Mouse (Mus musculus): ENCODE measurements around the gene Amdhd2.

Gene Amdhd2

DNA sequence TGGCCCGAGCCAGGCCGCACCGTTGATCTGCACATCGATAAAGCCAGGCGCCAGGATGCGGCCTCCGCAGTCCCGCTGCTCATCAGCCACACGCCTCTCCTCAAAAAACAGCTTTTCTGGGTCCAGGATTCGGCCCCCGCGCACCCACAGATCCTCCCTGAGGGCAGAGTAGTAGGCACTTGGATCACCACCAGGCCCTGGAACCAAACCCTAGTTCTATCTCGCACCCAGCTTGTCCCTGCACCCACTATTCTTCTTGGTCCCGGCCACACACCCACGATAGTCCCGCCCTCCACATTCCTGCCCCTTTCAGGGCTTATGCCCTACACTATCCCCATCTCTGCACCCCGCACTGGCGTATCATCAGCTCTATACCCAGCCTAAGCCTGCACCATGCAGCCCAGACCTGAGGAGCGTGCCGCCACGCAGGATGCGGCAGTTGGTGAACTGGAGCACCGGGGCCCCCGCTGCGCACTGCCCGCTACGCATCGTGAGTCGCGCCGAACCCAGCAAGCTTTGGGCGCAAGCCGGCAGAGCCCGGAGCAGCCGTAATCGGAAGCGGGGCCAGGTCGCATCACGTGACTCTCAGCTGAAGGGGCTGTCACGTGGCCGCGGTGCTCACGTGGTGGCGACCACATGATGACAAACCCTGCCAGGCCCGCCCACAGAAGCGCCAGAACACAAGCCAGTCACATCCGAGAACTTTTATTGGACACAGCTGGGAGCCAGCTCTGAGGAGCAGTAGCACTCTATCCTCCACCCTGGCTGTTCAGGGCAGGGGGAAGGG lies at the start of gene Amdhd2:
TSS of gene Amdhd2 (minus strand) at position 591 of the 787 bp plus-strand sequence.
- DNase-seq (ENCODE audit: low read depth, low spot score), result peak; percentile 98

GRCm38 (mm10) chr17:24213186-24213585 lies 49.6 kb upstream of the Amdhd2 start:
- DNase-seq (ENCODE audit: low read depth, low spot score), result no peak

DNA sequence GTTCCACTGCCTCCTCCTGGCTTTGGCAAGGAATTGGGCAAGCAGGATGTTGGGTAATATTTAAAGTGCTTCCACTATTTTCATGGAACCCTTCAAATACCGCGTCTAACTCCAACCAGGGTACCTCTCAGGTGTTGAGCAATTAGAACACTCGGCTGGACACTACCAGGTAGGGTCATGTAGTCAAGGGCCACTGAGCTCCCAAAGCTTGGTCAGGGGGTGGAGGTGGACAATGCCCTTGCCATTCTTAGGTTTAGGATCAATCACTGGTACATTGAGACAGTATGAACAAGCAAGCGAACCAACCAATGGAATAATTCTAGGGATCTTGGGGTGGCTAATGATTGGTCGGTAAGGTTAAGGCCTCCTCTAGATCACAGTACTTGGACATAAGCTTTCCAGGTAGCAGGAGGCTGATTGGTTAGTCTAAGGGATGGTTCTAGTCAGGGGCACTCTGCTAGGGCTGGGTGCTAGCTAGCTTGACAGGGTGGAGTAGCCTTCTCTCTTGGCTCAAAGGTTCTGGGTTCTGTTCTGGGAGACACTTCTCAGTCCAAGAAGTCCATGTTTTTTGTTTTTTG lies 49.0 kb upstream of the Amdhd2 start:
- no peak for DNase-seq (ENCODE audit: low read depth, low spot score)

DNA sequence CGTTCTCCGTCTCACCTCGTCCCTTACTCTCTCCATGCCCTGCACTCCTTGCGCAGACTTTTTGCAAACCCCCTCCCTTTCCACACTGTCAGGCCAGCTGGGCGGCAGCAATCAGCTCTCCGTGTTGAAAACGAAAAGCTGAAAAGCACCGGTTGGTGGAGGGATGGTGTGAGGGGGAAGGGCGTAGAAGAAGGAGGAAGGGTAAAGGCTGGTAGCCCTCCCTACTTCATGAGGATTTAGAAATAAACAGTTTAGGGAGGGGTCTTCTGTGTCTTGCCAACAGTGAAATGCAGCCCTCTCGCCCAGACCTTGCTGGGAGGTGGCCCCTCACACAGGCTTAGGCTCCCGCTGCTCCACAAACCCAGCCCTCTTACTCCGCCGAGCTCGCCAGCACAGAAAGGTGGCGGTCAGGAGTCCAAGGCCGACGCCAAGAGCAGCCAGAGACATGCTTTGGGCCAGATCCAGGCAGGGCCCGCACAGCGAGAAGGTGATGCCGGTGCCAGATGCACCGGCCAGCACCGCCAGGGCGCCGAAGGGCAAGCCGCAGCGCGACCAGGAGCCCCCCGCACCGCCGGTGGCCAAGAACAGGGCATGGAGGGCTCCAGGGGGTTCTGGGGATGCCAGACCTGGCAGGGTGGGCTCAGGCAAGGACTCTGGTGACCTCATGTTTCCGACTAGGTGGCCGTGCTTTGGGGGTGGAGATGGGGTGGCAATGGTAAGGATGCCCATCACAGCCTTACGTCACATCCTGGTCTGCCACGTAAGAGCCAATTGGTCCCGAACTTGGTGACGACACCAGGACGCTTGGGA lies 48.3 kb upstream of the Amdhd2 start:
- DNase-seq (ENCODE audit: low read depth, low spot score), result no peak

- DNase-seq (ENCODE audit: low read depth, low spot score), result no peak
Measured at GRCm38 (mm10) chr17:24210591-24210990, 47.0 kb upstream of the Amdhd2 start.

GRCm38 (mm10) chr17:24209916-24210240 lies 46.3 kb upstream of the Amdhd2 start:
- DNase-seq (ENCODE audit: low read depth, low spot score), result no peak

DNA sequence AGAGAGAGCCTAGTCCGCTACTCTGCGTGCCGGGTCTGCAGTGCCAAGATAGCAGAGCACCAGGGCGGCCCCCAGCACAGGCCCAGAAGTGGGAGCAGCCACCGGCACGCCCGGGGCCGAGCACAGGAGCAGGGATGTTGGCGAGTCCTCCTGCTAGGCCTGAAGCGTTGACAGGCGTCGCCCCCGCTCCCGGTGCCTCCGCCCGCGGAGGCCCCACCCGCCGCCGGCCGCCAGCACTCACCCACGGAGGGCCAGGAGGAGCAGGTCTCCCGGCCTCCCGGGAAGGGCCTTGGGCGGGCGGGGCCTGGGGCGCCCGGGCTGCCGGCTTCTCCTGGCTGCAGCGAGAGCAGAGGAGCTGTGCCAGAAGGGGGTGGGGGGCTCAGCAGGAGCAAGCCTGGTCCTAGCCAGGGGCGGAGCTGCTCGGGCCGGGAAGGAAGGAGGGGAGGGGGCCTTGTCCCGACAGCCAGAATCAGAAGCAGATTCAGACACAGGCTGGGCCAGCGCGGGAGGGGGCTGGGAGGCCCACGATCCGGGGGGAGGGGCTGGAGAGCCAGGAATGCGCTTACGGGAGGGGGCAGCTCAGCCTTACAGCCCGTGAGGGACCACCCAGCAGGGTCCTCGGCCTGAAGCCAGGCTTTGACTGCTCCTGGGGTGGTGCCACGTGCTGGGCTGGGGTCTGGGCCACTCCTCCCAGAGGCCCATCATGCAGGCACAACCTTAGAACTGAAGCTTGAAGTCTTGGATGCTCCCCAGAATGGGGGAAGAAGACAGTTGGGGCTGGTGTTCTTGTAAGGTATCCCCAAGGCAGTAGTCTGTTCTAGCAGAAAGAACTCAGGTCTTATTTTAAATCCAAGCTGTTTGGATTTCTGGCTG lies 45.7 kb upstream of the Amdhd2 start, which contains the start of gene Ntn3:
TSS of gene Ntn3 (minus strand) at position 489 of the 873 bp plus-strand sequence.
- DNase-seq (ENCODE audit: low read depth, low spot score), result no peak

DNA sequence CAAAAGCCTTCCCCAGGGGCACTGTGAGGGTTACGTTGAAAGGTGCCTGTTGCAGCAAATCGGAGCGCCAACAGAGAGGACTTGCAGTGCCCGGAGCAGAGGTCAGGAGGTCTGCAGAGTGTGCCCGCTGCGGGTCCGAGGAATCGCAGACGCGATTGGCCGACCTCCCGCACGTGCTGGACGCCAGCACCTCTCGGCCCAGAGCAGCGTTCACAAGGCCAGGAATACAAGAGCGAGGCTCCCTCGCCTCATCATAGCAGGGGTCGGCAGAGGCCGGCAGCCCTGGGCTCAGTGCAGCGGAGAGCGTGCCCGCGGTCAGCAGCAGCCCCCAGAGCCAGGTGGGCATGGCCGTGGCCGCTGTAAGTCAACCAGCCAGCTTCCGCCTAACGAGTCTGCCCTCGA lies 45.1 kb upstream of the Amdhd2 start:
- DNase-seq (ENCODE audit: low read depth, low spot score), result no peak

GRCm38 (mm10) chr17:24207768-24208640 lies 44.4 kb upstream of the Amdhd2 start:
- no peak for DNase-seq (ENCODE audit: low read depth, low spot score)

DNA sequence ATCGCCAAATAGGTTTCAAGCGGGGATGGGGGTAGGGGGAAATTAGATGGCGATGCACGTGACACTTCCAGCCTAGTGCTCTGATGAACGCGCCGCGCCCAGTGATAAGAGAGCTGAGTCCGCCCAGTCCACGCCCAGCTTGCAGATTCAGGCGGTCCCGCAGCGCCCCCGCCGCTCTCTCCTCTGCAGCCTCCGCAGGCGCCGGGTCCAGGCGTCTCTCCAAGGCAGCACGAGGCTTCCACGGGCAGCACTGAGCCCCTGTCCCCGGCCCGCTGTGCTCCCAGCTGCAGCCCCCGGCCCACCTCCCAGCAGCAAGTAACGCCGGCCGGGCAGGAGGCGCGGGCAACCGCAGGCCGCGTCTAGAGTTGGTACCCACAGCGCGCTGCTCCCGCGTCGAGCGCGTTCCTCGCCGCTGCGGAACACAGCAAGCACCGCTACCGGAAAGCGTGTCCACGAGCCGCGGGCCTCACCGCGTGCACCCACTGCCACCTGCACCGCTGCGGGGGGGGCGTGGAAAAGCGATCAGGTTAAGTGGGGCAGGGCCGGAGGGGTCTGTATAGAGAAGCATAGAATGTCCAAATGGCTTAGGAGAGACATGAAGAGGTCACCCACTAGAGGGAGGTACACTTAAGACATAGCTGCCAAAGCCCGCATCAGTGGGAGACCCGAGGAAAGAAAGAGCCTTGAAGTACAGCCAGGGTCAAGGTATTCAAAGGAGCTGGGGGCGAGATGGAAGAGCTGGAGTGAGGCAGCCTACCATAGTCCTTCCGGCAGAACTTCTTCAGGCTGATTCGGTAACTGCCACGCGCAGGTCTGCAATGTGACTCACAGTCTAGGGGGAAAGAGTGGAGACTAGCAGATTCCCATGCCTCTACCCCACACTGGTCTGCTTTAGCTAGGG lies 43.1 kb upstream of the Amdhd2 start:
- no peak for DNase-seq (ENCODE audit: low read depth, low spot score)

DNA sequence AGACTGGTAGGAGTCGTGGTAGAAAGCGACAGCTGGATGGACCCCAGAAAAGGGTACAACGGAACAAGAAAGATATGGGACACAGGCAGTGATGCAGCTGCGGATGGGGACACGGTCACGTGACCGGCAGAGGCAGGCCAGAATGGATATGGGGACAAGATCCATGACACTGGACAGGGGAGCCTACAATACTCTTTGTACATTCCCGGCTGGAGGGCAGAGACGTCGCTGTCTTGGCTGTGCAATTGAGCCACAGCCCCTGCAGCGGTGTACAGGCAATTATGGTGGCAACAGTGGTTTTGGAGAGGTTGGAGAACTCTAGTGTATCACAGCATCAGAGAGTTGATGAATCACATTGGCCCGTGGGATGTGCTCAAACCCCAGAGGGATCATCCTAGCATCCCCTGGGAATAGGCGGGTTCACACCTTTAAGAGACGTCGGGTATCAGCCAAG lies 42.4 kb upstream of the Amdhd2 start:
- no peak for DNase-seq (ENCODE audit: low read depth, low spot score)

DNA sequence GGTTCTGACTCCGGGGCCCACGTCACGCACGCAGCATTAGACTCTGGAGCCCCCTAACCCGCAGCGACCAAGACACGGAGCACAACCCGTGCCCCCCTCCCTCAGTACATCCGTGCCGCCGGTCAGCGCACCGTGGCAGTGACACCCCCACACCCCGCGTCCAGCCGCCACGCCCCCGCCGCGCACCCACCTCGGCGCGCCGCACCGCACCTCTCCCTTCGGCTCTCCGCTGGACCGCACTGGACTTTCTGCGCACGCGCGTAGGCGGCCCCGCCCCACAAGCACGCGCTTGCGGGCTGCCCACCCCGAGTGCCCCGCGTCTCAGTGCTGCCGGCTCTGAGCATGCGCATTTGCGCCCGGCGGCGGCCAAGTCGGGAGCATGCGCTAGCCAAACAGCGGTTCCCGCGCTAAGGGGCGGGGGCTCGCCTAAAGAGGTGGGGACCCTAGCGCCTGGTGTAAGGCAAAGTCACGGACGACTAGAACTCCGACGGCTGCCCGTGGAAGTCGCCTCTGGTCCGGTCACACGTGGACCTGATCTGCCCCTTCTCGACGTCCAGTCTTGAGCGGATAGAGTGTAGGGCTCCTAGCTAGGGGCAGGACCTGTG lies 41.8 kb upstream of the Amdhd2 start, which contains the start of gene Tbc1d24:
TSS of gene Tbc1d24 (minus strand) at position 279 of the 605 bp plus-strand sequence.
- peak; percentile 93 for DNase-seq (ENCODE audit: low read depth, low spot score)

DNA sequence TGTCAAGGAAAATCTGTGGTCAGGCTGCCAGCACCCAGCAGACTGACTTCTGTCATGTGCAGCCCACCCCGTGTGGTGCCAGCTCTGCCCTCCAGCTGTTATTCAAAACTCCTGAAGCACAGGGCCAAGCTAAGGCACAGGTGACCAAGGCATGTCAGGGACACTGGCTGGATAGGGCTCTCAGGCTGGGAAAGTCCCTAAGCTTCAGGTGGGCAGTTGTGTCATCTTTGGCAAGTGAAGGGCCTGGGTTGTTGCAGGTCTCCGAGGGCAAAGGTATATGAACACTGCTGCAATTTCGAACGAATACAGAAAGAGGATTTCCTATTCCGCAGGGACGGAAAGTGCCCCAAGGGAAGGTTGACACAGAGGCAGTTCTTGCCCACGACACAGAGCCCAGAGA lies 41.3 kb upstream of the Amdhd2 start:
- DNase-seq (ENCODE audit: low read depth, low spot score), result no peak

DNA sequence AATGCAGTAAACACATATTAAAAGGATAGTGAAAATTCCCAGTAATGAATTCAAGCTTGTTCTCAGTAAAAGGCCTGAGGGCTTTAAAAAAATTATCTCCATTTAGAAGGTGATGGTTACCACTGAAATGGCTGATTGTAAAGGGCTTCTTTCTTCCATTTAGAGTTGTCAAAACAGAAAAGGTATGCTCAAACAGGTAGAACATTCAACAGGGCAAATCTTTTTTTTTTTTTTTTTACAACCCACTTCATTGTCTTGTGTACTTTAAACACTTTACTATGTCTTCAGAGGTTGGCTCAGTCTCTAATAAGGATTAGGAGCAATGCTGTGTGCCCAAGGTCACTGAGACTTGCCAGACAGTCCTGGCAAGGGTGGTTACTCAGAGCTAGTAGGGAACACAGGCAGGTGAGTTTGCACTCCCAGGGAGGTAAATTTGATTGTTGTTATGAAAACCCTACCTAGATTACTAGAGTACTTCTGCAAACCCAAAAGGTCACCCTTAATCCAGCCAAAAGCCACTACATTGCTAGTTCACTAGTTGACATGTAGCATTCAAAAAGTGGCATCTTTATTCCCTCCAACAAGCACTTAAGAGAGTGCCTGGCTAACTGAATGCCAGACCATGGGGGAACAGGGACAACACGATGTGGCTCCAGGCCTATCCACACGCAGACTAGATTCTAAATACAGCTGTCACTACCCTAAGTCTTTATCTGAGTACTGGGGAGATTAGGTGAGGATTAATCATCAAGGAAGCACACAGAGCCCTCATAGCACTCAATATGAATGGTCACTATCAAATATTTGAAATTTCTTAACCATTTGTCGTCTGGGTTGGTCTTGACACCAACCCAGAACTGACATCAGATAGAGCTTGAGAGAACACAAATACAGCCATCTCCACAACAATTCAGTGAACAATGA lies 40.3 kb upstream of the Amdhd2 start:
- no peak for DNase-seq (ENCODE audit: low read depth, low spot score)

GRCm38 (mm10) chr17:24203068-24203467 lies 39.5 kb upstream of the Amdhd2 start:
- DNase-seq (ENCODE audit: low read depth, low spot score), result no peak

DNA sequence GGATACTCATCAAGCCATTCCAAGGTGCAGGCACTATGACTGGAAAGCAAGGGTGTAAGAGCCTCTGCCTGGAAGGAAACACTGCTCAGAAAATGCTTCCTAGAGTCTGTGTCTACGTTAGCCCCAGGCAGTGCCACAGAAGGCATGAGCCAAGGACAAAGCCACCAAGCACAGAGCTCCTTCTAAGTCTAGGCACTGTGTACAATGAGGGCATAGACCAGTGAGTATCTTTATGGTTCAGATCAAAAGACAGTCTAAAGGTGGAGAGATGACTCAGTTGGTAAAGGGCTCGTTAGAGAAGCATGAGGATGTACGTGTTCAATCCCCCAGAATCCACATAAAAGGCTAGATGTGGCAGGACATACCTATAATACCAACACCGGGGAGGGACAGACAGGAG lies 37.5 kb upstream of the Amdhd2 start:
- no peak for DNase-seq (ENCODE audit: low read depth, low spot score)

DNA sequence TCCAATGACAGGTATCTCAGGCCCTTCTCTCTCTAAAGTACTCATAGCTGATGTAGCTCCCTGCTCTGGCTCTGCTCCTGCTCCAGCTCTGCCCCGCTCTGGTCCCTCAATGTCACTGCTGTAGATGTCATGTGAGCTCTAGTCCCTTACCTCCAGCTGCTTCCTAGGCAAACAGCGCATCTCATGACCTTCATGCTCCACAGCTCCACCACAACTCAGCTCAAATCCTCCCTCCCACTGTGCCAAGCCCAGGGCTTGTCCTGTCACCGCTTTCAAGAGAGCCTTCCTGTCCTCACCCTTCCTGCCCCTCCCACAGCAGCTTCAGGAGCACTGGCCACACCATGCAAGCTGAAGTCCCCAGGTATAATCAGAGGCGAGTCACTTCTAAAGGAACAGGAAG lies 36.2 kb upstream of the Amdhd2 start:
- DNase-seq (ENCODE audit: low read depth, low spot score), result no peak

DNA sequence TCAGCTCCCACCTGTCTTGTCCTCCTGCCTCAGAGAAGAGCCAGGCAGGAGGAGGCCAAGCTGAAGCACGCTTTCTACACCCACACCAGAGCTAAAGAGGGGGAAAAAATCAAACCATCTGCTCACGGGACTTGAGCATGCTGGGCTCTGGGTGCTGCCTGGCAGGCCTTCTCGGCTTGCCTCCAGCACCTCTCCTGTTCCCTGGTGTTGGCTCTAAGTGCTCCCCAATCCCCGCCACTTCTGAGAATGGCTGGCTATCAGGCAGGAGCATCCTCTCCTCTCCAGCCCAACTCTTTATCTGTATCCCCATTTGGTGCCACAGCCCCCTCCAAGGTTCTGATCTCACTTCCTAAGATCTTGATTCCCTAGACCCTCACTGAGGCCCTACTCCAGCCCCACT lies 35.7 kb upstream of the Amdhd2 start:
- DNase-seq (ENCODE audit: low read depth, low spot score), result no peak

Data from skeletal muscle tissue, adult 2 months (tissue).